Mouse (Mus musculus) forebrain, embryonic 11.5 days (tissue): Measurements from ENCODE around the gene Lmo3. TPM values are rescaled to one million over a fixed set of nuclear protein-coding genes. Genes with fewer than 3 reads are reported as not detected.

Source experiments
- ATAC-seq: fragments of 200-750 bp; cut with Nextera tagmentation; replicated peaks from 2 replicates; pipeline ENCODE4 v1.8.0; 2017; ENCODE audit warnings: moderate TSS enrichment; ENCODE audit not compliant: low FRiP score
- DNase-seq: peaks from one replicate; pipeline ENCODE4 v3.0.0-alpha.2; 2017; ENCODE audit warnings: low spot score
- H3K27ac ChIP-seq: fragments of 300-500 bp; sonication (generic); 2 replicates; pipeline ENCODE4 v1.5.1; 2014; ENCODE audit warnings: low read depth, low read length
- H3K27me3 ChIP-seq: fragments of 300-500 bp; sonication (generic); 2 replicates; pipeline ENCODE4 v1.6.1; 2014; ENCODE audit warnings: mild to moderate bottlenecking, low read length, mixed read lengths; ENCODE audit not compliant: control insufficient read depth, insufficient read depth
- H3K36me3 ChIP-seq: fragments of 300-500 bp; sonication (generic); 2 replicates; pipeline ENCODE4 v1.6.1; 2014; ENCODE audit warnings: mild to moderate bottlenecking, low read length, moderate library complexity, mixed read lengths; ENCODE audit not compliant: control insufficient read depth, insufficient read depth
- H3K4me1 ChIP-seq: fragments of 300-500 bp; sonication (generic); replicated peaks from 2 replicates; pipeline ENCODE4 v1.6.1; 2014; ENCODE audit warnings: low read length, mixed read lengths; ENCODE audit not compliant: control insufficient read depth, insufficient read depth
- H3K4me2 ChIP-seq: fragments of 300-500 bp; sonication (generic); 2 replicates; pipeline ENCODE4 v1.6.1; 2014; ENCODE audit warnings: low read depth, mild to moderate bottlenecking, low read length, moderate library complexity, mixed read lengths; ENCODE audit not compliant: severe bottlenecking
- H3K4me3 ChIP-seq: fragments of 300-500 bp; sonication (generic); 2 replicates; pipeline ENCODE4 v1.5.1; 2014; ENCODE audit warnings: low read depth, low read length
- H3K9ac ChIP-seq: fragments of 300-500 bp; sonication (generic); 2 replicates; pipeline ENCODE4 v1.6.1; 2014; ENCODE audit warnings: low read length
- H3K9me3 ChIP-seq: fragments of 300-500 bp; sonication (generic); 2 replicates; pipeline ENCODE4 v1.6.1; 2016; ENCODE audit warnings: low read length, mixed read lengths; ENCODE audit not compliant: control insufficient read depth
- WGBS: fragments of 180-500 bp; shearing (Covaris S2); extraction: QIAGEN DNeasy Blood & Tissue Kit; methylation state at CpG from one replicate; pipeline ENCODE4 v1.1.7; 2014; 5-methylcytosine and 5-hydroxymethylcytosine counted together
- polyA plus RNA-seq: library from polyadenylated mRNA; unstranded; fragments of >200 nt; fragmentation: Nextera tagmentation; extraction: Ambion mirVana; gene quantifications from 2 replicates; pipeline ENCODE4 v1.2.1, GENCODE M21; 2014

Lmo3 gene
- polyA plus RNA-seq, 1 experiment from 2014 or later: 29.4 TPM

GRCm38 (mm10) chr6:138437351-138437750 is 144.4 kb downstream of the Lmo3 start:
- Histone ChIP-seq H3K36me3 (no peaks in the 10 kb centered on the region), H3K4me1 (no peaks in the 10 kb centered on the region), H3K4me2 (no peak overlapping the region), H3K4me3 (no peak overlapping the region), H3K27ac (no peak overlapping the region), H3K9me3 (no peaks in the 10 kb centered on the region), H3K27me3 (no peaks in the 10 kb centered on the region), H3K9ac (no peak overlapping the region)
- WGBS: 76% methylated on average over 3 of the region's 3 CpGs
- ATAC-seq (no peak), DNase-seq (no peak)

- H3K36me3 ChIP-seq: no peaks in the 10 kb centered on the region
- H3K9ac ChIP-seq: no peak overlapping the region
- no peak overlapping the region for H3K4me2 ChIP-seq
- no peak for DNase-seq
- no peaks in the 10 kb centered on the region for H3K4me1 ChIP-seq
- H3K9me3 ChIP-seq: no peaks in the 10 kb centered on the region
- WGBS: 68% methylated on average over 3 of the region's 3 CpGs
- ATAC-seq: no peak
- no peaks in the 10 kb centered on the region for H3K27me3 ChIP-seq
- no peak overlapping the region for H3K27ac ChIP-seq
- H3K4me3 ChIP-seq: no peak overlapping the region
Observed at GRCm38 (mm10) chr6:138436813-138437212, 145.0 kb downstream of the Lmo3 start.

GRCm38 (mm10) chr6:138427394-138427793 is 154.4 kb downstream of the Lmo3 start:
- no peak for DNase-seq
- no peak for ATAC-seq
- H3K4me2 ChIP-seq: no peak overlapping the region
- H3K36me3 ChIP-seq: no peaks in the 10 kb centered on the region
- peaks cover 4% of the 10 kb centered on the region; the same call in 1 of the 2 replicates for H3K4me1 ChIP-seq
- H3K9me3 ChIP-seq: no peaks in the 10 kb centered on the region
- H3K9ac ChIP-seq: no peak overlapping the region
- H3K27me3 ChIP-seq: no peaks in the 10 kb centered on the region
- H3K4me3 ChIP-seq: no peak overlapping the region
- H3K27ac ChIP-seq: no peak overlapping the region
- 14% methylated on average over 6 of the region's 6 CpGs for WGBS

- H3K36me3 ChIP-seq: no peaks in the 10 kb centered on the region
- DNase-seq: no peak
- WGBS: 12% methylated on average over 3 of the region's 3 CpGs
- no peak overlapping the region for H3K27ac ChIP-seq
- no peak overlapping the region for H3K4me3 ChIP-seq
- ATAC-seq: peak; percentile 51
- no peaks in the 10 kb centered on the region for H3K9me3 ChIP-seq
- H3K27me3 ChIP-seq: no peaks in the 10 kb centered on the region
- H3K9ac ChIP-seq: no peak overlapping the region
- H3K4me1 ChIP-seq: peaks cover 4% of the 10 kb centered on the region; the same call in 1 of the 2 replicates
- no peak overlapping the region for H3K4me2 ChIP-seq
Observed at GRCm38 (mm10) chr6:138426894-138427293, 154.9 kb downstream of the Lmo3 start.

- H3K9ac ChIP-seq: no peak overlapping the region
- no peak overlapping the region for H3K4me3 ChIP-seq
- peaks cover 8% of the 10 kb centered on the region; the same call in 1 of the 2 replicates for H3K4me1 ChIP-seq
- DNase-seq (peak; percentile 69), ATAC-seq (peak; percentile 55)
- 0 out of 2 replicates have a peak overlapping the region, but pooled peaks have one; percentile 11 for H3K4me2 ChIP-seq
- H3K36me3 ChIP-seq: no peaks in the 10 kb centered on the region
- no peak overlapping the region for H3K27ac ChIP-seq
- H3K27me3 ChIP-seq: no peaks in the 10 kb centered on the region
- H3K9me3 ChIP-seq: no peaks in the 10 kb centered on the region
- WGBS: 34% methylated on average over 9 of the region's 9 CpGs
Observed at GRCm38 (mm10) chr6:138424514-138425225, 157.1 kb downstream of the Lmo3 start.

- WGBS: 0% methylated on average over 15 of the region's 16 CpGs
- Histone ChIP-seq H3K9ac (peak overlapping the region; percentile 39), H3K4me1 (peaks cover 15% of the 10 kb centered on the region; the same call in 1 of the 2 replicates)
Observed at GRCm38 (mm10) chr6:138422671-138423321, 159.0 kb downstream of the Lmo3 start.

GRCm38 (mm10) chr6:138421931-138422531 is 159.7 kb downstream of the Lmo3 start:
- peak overlapping the region; percentile 39 for H3K9ac ChIP-seq
- peak overlapping the region; percentile 31 for H3K27ac ChIP-seq
- peak overlapping the region; percentile 72 for H3K4me2 ChIP-seq
- peaks cover 15% of the 10 kb centered on the region; the same call in 1 of the 2 replicates for H3K4me1 ChIP-seq
- H3K4me3 ChIP-seq: peak overlapping the region; percentile 48
- no peak for ATAC-seq
- no peaks in the 10 kb centered on the region for H3K9me3 ChIP-seq
- no peaks in the 10 kb centered on the region for H3K36me3 ChIP-seq
- no peaks in the 10 kb centered on the region for H3K27me3 ChIP-seq
- DNase-seq: peak; percentile 59
- under 1% methylated on average over 24 of the region's 24 CpGs for WGBS

More at GRCm38 (mm10) chr6:138422671-138423321, 159.0 kb downstream of the Lmo3 start:
- H3K27me3 ChIP-seq: no peaks in the 10 kb centered on the region
- ATAC-seq: no peak
- H3K36me3 ChIP-seq: no peaks in the 10 kb centered on the region
- DNase-seq: peak; percentile 62
- H3K27ac ChIP-seq: peak overlapping the region; percentile 31; the same call in 1 of the 2 replicates
- H3K9me3 ChIP-seq: no peaks in the 10 kb centered on the region
- peak overlapping the region; percentile 48 for H3K4me3 ChIP-seq
- peak overlapping the region; percentile 72 for H3K4me2 ChIP-seq

- H3K4me1 ChIP-seq: peaks cover 15% of the 10 kb centered on the region; the same call in 1 of the 2 replicates
- H3K27ac ChIP-seq: peak overlapping the region; percentile 94
- WGBS: 3% methylated on average over 14 of the region's 14 CpGs
- peak; percentile 73 for DNase-seq
- H3K9me3 ChIP-seq: no peaks in the 10 kb centered on the region
- no peaks in the 10 kb centered on the region for H3K27me3 ChIP-seq
- peak overlapping the region; percentile 39 for H3K9ac ChIP-seq
- H3K36me3 ChIP-seq: no peaks in the 10 kb centered on the region
- H3K4me3 ChIP-seq: peak overlapping the region; percentile 48
- H3K4me2 ChIP-seq: peak overlapping the region; percentile 72
- ATAC-seq: peak; percentile 24; the same call in 1 of the 2 replicates
Observed at GRCm38 (mm10) chr6:138421191-138421613, 160.6 kb downstream of the Lmo3 start.
